Mouse (Mus musculus): ENCODE results near the gene Siva1. TPM values are rescaled to one million over a fixed set of nuclear protein-coding genes. Genes with fewer than 3 reads are reported as not detected.

Siva1 gene
- total and polyA plus RNA-seq, 2 experiments from 2014 or later = 62.2 to 107 TPM

- Histone ChIP-seq H3K36me3 (replicated peaks; ENCODE audit: control insufficient read depth, insufficient read depth, low read length) (no peaks in the 10 kb centered on the region), H3K4me1 (ENCODE audit: control insufficient read depth, insufficient read depth) (peaks cover 15% of the 10 kb centered on the region)
- WGBS = 78% methylated on average over 3 of the region's 3 CpGs
Observed at GRCm38 (mm10) chr12:112696806-112697425, 52.4 kb downstream of the Siva1 start.

More at GRCm38 (mm10) chr12:112696806-112697425, 52.4 kb downstream of the Siva1 start:
- TF ChIP-seq EP300 (IDR thresholded peaks at IDR 0.05; ENCODE audit: low read depth) (no peak), CTCF (IDR thresholded peaks at IDR 0.05; ENCODE audit: low read depth) (no peak)
- Histone ChIP-seq H3K4me3 (ENCODE audit: low read depth, low read length) (no peak overlapping the region), H3K27me3 (ENCODE audit: control insufficient read depth, insufficient read depth, low read length) (0 out of 2 replicates have a peak, but pooled peaks cover 9% of the 10 kb centered on the region), H3K4me2 (ENCODE audit: low read depth, low read length) (no peak overlapping the region), H3K9me3 (replicated peaks; ENCODE audit: control insufficient read depth, low read length) (no peaks in the 10 kb centered on the region), H3K27ac (ENCODE audit: low read depth) (no peak overlapping the region), H3K9ac (replicated peaks; ENCODE audit: low read depth, low read length) (no peak overlapping the region)
- DNase-seq (ENCODE audit: low spot score) = no peak
- ATAC-seq (ENCODE audit: insufficient read depth, low read depth) = no peak

Small RNAs within 50 kb of the gene (microRNA-seq; reads per million reads assigned to microRNA genes)
- gene Mir6939 = 0.71 reads per million

Other genes starting within 250 kb of the Siva1 start
- 9.9 and 14.1 TPM in 2 replicates for gene A530016L24Rik, start 155.2 kb upstream of the Siva1 start, total RNA-seq (2014; rRNA removed; ENCODE audit: low replicate concordance)
- 6.0 and 6.9 TPM in 2 replicates for gene A530016L24Rik, start 155.2 kb upstream of the Siva1 start, polyA plus RNA-seq (2015; fragmentation: Nextera tagmentation; extraction: Ambion mirVana)
- 0.85 TPM in 1 of 2 replicates, not detected in the other for gene Tmem179, start 127.9 kb upstream of the Siva1 start, total RNA-seq (2014; rRNA removed; ENCODE audit: low replicate concordance)
- gene Tmem179, start 127.9 kb upstream of the Siva1 start, polyA plus RNA-seq (2015; fragmentation: Nextera tagmentation; extraction: Ambion mirVana) = 0.14 and 0.27 TPM in 2 replicates
- 15.1 and 17.1 TPM in 2 replicates for gene Inf2, start 55.9 kb upstream of the Siva1 start, total RNA-seq (2014; rRNA removed; ENCODE audit: low replicate concordance)
- gene Inf2, start 55.9 kb upstream of the Siva1 start, polyA plus RNA-seq (2015; fragmentation: Nextera tagmentation; extraction: Ambion mirVana) = 1.8 and 2.7 TPM in 2 replicates
- 86.8 and 106 TPM in 2 replicates for gene Adssl1, start 24.6 kb upstream of the Siva1 start, total RNA-seq (2014; rRNA removed; ENCODE audit: low replicate concordance)
- gene Adssl1, start 24.6 kb upstream of the Siva1 start, polyA plus RNA-seq (2015; fragmentation: Nextera tagmentation; extraction: Ambion mirVana) = 159 and 176 TPM in 2 replicates
- 206 and 234 TPM in 2 replicates for gene Akt1, start 30.2 kb downstream of the Siva1 start, total RNA-seq (2014; rRNA removed; ENCODE audit: low replicate concordance)
- gene Akt1, start 30.2 kb downstream of the Siva1 start, polyA plus RNA-seq (2015; fragmentation: Nextera tagmentation; extraction: Ambion mirVana) = 60.6 and 70.9 TPM in 2 replicates
- 3.2 and 18.3 TPM in 2 replicates for gene Zbtb42, start 34.1 kb downstream of the Siva1 start, total RNA-seq (2014; rRNA removed; ENCODE audit: low replicate concordance)
- gene Zbtb42, start 34.1 kb downstream of the Siva1 start, polyA plus RNA-seq (2015; fragmentation: Nextera tagmentation; extraction: Ambion mirVana) = 4.6 TPM in 2 replicates
- 10.1 and 17.6 TPM in 2 replicates for gene Cep170b, start 75.8 kb downstream of the Siva1 start, total RNA-seq (2014; rRNA removed; ENCODE audit: low replicate concordance)
- 1.8 and 2.4 TPM in 2 replicates for gene Cep170b, start 75.8 kb downstream of the Siva1 start, polyA plus RNA-seq (2015; fragmentation: Nextera tagmentation; extraction: Ambion mirVana)
- gene Pld4, start 116.0 kb downstream of the Siva1 start, total RNA-seq (2014; rRNA removed; ENCODE audit: low replicate concordance) = 6.8 and 7.2 TPM in 2 replicates
- gene Pld4, start 116.0 kb downstream of the Siva1 start, polyA plus RNA-seq (2015; fragmentation: Nextera tagmentation; extraction: Ambion mirVana) = 3.4 and 4.7 TPM in 2 replicates
- 6.8 and 10.5 TPM in 2 replicates for gene Ahnak2, start 158.0 kb downstream of the Siva1 start, total RNA-seq (2014; rRNA removed; ENCODE audit: low replicate concordance)
- gene Ahnak2, start 158.0 kb downstream of the Siva1 start, polyA plus RNA-seq (2015; fragmentation: Nextera tagmentation; extraction: Ambion mirVana) = 2.3 and 2.4 TPM in 2 replicates
- 7.1 and 9.4 TPM in 2 replicates for gene Clba1, start 164.3 kb downstream of the Siva1 start, total RNA-seq (2014; rRNA removed; ENCODE audit: low replicate concordance)
- 6.7 and 8.2 TPM in 2 replicates for gene Clba1, start 164.3 kb downstream of the Siva1 start, polyA plus RNA-seq (2015; fragmentation: Nextera tagmentation; extraction: Ambion mirVana)
- 27.7 and 32.2 TPM in 2 replicates for gene Cdca4, start 184.7 kb downstream of the Siva1 start, total RNA-seq (2014; rRNA removed; ENCODE audit: low replicate concordance)
- 18.6 and 19.1 TPM in 2 replicates for gene Cdca4, start 184.7 kb downstream of the Siva1 start, polyA plus RNA-seq (2015; fragmentation: Nextera tagmentation; extraction: Ambion mirVana)
- gene Gpr132, start 223.5 kb downstream of the Siva1 start, total RNA-seq (2014; rRNA removed; ENCODE audit: low replicate concordance) = 0.38 TPM in 1 of 2 replicates, not detected in the other
- 0.04 TPM in 1 of 2 replicates, not detected in the other for gene Gpr132, start 223.5 kb downstream of the Siva1 start, polyA plus RNA-seq (2015; fragmentation: Nextera tagmentation; extraction: Ambion mirVana)

All from heart, postnatal 0 days (tissue).